Mouse (Mus musculus) left cerebral cortex, adult 8-10 months (tissue): ENCODE results near the gene Npas2. TPM values are rescaled to one million over a fixed set of nuclear protein-coding genes. Genes with fewer than 3 reads are reported as not detected.

Experiments used
- DNase-seq, 2 experiments: peaks; one replicate each; pipeline ENCODE4 v3.0.0; 2022; ENCODE audit warnings: low spot score in 2 of 2
- total RNA-seq, 4 experiments: library from RNA; stranded (reverse); gene quantifications; 2 replicates each; pipeline ENCODE4 v1.2.4; 2022

The Npas2 gene
- total RNA-seq, 4 experiments from 2014 or later = 53.6 to 61.4 (median 58.7) TPM

DNA sequence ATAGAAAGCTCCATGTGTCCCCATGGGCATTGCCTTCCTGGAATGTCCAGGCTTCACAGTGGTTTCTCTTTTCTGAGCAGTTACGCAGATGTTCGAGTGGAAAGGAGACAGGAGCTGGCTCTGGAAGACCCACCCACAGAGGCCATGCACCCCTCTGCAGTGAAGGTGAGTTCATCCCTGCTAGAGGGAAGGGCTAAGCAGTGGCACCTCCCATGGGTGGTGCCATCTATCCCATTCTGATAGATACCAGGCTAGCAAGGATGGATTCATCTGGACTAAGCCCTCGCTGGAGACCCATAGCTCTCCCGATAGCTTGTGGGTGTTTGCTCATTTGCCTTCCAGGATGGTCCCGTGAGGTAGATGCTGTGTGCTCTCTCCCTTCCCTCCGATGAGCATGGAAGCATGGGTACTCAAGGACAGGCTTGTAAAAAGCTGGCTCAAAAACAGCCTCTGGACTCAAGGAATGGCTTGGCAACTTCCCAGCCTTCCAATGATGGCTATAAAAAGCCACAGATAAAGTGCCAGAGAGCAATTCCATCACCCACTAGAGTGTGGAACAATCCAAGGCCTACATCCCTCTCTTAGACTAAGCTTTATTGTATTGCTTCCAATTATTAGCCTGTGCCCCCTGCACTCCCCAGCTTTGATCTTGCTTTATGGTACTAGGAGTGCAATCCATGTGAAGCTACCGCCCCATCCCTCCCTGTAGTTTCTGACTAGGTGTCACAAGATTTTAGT is 137.5 kb downstream of the Npas2 start:
- no peak for DNase-seq

DNA sequence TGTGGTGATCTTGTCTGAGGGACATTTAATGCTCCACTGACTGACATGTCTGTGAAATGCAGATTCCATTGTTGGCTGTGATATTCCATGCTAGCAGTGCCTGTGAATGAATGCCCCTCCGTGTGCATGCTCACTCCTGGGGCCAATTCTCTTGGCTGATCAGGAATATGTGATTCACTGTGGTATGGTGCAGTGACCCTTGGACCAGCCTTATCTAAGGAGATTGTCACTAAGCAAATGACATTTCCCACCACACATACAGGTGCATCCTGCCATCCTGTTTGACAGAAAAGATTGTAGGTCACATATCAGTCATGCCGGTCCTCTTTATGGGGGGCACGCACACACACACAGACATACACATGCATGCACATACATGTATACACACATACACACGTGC is 138.9 kb downstream of the Npas2 start:
- DNase-seq = no peak

DNA sequence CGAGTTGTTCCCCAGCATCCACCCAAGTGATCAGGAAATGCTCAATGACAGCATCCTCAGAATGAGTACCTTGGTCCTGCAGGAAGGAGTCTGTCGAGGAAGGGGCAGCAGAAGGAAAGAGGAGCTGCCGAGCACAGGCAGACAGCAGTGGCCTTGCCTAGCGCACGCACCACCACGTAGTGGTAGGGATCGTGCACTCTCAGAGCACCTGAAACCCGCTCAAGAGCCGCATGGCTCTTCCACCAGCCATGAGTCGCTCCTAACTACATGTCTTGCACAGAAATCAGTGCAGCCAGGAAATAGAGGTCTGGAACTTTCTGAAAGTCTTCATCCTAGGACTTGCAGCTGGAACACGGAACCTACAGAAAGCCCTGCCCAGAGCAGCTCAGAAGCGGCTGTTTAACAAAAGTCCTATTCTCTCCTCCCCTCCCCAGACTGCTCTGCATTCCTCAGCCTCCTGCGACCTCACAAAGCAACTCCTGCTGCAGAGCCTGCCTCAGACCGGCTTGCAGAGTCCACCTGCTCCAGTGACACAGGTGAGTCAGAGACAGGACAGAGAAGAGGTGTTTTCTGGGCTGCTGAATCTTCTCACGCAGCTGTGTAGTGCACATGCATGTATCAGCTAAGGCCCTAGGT is 142.1 kb downstream of the Npas2 start:
- DNase-seq = no peak

DNA sequence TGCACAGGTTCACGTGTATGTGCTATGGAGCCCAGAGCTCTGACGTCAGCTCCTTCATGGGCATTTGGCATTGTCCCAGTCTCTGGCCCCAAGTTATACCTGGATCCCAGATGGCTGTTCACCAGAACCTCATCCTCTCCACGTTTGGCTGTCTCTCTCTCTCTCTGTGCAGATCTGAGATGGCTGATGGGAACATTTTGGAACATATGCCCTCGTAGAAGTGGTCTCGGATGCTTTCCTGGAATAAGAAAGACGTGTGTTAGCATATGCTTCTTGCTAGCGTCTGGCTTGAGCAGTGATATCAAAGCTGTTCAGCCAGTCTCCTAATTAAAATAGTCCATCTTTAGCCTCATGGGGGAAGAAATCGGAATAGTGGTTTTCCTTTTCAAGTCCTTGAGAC is 143.3 kb downstream of the Npas2 start:
- DNase-seq = no peak

DNA sequence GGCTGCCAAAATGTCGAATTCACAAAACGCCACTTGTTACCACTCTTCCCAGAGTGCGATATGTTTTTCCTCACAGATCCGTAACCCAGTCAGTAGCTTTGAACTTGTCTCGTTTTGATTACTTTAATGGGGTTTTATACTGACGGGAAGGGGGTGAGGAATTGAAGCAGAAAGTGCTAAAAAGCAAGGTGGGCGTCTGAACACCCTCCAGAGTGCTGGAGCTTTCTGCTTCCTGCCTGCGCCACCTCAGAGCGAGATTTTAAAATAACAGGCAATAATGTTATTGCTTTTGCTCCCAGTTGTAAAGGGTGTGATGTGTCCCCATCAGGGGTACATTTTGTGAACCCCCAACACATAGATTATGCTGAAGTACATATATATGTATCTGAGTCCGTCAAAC is 145.3 kb downstream of the Npas2 start:
- no peak for DNase-seq

DNA sequence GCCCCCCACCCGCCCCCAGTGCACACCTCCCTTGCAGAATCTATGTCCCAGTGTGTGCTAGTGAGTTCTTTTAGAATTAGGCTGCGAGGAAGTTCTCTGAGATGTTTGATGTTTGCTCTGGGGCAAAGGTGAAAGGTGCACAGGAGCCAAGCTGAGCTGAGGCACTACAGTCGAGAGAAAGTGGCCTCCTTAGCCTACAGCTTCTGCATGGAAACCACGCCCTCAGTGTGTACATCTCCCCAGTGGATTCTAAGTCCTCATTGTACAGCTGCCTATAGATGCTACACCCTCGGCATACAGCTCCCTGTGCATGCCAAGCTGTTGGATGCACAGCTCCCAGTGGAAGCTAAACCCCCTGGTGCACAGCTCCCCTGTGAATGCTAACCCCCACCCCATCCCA is 145.9 kb downstream of the Npas2 start:
- no peak for DNase-seq

DNA sequence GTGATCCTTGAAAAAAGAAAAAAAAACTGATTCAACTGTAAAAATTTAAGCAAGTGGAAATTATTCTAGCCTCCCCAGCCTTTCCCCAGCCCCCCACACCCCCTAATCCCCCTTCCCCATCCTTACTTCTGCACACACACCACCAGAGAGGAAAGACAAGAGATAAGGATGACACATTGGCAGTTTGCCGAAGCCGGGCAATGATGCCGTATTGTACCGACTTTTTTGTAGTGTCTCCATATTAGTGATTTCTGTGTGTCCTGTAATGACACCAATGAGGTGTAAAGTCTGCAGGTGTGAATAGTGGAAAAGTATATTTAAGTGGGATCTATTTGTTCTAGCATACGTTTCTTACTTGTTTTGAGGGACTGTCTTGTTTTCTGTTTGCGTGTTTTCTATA is 146.6 kb downstream of the Npas2 start:
- no peak for DNase-seq

DNA sequence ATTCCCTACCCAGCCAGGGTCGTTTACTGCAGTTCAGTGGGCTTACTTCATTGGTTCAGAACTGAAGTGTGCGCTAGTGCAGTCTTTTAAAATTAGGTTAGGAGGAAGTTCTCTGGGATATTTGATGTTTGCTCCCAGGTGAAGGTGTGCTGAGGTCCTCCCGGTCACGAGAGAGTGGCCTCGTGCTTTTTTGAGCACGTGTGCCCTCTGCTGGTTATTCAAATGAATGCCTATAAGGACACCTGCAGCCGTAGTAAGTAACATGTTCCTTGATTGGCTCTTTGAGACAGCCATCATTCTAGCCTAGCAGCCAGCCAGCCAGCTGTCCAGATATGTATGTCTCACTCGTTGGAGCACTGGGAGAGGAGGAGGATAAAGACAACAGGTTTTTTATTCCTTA is 147.1 kb downstream of the Npas2 start:
- no peak for DNase-seq

DNA sequence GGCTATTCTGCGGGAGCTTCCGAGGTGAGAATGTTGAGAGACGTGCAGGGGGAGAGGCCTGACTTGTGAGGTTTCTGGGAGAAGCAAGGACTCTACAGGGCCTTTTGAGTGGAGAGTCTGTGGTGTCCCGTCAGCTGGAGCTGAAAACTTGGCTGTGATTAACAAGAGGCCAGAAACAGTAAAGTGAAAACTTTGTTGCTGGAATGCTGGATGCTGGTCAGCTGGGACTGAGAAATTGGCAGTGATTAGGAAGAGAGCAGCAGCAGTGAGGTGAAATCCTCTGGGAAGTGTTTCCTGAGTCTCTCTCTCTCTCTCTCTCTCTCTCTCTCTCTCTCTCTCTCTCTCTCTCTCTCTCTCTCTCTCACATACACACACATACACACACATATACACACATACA is 148.3 kb downstream of the Npas2 start:
- no peak for DNase-seq

DNA sequence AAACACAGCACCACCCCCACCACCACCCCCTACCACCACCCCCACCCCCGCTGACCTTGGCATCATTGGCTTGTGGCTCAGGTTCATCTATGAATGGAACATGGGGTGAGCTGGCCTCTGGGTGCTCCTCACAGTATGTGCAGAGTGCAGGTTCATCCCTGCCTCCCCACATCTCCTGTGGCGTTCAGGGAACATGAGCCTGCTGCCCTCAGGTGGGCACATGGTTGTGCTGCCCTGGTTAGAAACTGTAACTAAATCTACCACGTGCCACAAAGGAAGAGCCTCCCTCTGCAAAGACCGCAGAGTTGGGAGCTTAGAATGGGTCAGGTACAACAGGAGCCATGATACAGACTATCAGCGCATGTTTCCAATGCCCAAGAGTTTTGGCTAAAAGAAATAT is 149.7 kb downstream of the Npas2 start:
- DNase-seq = no peak

DNA sequence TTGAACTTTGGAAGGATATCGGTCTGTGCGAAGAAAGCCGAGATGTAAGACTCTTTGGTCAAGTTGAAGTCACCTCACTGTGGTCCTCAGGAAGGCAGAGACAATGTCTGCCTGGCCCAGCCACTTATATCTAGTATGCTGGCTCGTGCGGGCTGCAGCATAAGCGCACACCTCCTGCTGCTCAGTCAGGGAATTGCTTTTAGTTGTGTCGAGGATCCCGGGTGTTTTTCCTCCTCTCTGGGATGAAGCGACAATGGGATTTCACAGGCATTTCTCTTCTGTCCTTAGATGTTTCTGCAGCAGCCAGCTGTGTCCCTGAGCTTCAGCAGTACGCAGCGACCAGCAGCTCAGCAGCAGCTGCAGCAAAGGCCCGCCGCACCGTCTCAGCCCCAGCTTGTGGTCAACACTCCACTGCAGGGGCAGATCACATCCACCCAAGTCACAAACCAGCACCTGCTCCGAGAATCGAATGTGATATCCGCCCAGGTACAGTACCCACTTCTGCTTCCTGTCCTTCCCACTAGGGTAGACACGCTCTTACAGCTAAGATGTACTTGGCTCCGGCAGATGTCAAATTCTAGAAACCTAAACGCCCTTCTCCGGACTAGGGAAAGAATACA is 151.6 kb downstream of the Npas2 start:
- no peak for DNase-seq

DNA sequence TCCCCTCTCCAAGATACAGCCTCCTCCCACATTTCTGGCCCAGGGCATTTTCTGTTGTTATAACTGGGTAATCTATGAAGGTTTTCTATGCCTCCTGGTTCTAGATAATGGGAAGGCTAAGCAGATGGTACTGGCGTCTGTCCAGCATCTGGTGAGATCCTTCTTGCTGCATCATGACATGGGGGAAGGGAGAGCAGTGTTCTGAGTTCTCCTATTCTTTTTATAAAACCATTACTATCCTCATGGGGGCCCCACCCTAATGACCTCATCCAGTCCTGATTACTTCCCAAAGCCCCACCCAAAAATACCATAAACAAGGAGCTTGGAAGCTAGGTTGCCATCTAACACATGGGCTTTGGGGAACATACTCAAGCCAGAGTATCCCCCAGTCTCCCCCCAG is 155.5 kb downstream of the Npas2 start:
- DNase-seq = peak in 1 of 2 experiments; percentile 67

DNA sequence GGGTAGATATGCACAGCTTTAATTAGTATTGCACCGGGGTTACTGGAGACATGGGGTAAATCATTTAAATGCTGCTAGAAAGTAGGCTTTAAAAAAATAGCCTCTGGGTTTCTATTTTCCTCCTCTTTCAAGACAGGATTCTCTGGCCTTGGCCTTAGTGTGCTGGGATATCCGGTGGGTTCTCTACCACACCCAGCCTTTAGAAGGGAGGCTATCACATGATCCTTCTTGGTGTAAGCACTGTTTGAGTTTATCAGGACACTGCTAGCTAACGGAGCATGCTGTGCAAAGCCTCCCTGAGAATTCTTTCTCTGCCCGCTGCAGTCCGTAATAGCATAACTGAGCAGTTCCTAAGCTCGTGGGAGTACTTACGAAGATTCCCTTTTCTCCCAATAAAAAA is 155.9 kb downstream of the Npas2 start:
- DNase-seq = no peak

DNA sequence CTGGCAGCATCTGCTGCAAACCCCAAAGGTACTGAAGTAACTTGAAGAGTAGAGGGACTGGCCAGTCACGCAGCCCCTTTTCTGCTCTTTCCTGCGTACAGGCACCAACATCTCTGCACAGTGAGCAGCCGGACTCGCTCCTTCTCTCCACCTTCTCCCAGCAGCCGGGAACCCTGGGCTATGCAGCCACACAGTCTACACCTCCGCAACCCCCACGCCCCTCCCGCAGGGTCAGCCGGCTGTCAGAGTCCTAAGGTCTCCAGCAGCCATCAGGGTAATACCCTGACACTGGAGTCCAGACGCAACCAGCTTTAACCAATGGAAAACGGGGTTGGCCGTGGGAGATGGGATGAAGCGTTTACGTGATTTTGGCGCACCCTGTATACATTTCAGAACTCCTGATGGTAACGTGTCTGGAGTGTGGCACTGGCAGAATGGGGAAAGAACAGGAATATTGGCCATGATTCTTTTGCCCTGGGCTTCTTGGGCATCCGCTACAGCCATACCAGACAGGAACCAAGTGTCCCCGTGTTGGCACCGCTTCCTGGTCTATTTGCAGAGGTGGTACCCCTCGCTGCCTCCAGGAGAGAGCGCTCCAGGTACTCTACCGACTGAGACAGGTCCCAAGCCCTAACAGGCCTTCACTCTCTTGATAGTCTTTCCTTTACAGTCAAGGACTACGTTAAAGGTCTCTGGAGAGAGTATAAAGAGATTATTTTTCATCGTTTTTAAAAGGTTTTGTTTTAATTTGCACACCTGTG is 168.4 kb downstream of the Npas2 start:
- DNase-seq = no peak

DNA sequence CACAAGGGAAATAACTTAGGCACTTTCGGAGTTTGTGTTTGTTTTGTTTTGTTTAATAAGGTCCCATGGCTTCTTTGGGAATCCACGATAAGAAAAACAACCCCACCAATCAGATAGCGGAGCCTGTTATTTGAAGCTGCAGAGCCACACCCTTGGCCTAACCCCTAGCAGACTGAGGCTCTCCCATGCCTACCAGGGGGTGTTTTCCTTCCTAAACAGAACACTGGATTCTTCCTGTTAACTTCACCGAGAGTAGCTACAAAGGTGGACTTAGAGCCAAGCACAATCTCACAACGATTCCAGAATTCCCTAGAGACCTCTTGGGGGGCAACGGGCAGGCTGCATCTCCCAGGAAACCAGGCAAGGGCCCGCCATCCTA is 169.0 kb downstream of the Npas2 start:
- DNase-seq = no peak

DNA sequence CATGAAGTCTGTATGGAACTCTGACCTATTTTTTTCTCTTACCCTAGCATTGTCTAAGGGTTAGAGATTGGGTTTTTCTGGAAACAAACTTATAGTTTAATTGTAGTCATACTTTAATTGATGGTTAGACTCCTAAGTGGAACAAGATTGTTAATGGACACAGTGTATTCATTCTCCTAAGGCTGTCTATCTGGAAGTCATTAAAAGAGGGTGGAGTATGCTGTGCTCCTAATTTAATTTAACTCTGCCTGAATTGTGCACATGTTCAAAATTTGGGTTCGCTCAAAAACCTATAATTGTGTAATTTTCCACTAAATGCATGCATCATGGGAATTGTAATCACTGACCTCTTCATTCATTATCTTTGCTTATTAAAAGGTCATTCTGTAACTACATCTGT is 172.0 kb downstream of the Npas2 start:
- DNase-seq = no peak

DNA sequence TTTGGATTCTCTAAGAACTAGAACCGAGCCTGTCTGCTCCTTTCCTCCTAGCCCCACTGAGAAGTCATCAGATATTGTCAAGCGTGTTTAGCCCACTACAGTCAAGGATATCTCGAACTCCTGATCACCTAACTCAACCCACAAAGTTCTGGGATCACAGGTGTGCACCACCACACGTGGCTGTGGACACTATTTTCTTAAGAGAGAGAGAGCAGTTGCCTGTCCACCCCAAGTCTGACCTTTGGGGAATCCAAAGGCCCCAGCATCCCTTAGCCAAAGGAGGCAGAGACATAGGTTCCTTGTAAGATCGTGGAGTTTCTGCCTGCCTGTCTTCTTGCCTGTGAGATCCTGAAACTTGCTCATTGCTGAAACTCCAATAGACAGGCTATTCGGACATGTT is 173.5 kb downstream of the Npas2 start:
- no peak for DNase-seq

DNA sequence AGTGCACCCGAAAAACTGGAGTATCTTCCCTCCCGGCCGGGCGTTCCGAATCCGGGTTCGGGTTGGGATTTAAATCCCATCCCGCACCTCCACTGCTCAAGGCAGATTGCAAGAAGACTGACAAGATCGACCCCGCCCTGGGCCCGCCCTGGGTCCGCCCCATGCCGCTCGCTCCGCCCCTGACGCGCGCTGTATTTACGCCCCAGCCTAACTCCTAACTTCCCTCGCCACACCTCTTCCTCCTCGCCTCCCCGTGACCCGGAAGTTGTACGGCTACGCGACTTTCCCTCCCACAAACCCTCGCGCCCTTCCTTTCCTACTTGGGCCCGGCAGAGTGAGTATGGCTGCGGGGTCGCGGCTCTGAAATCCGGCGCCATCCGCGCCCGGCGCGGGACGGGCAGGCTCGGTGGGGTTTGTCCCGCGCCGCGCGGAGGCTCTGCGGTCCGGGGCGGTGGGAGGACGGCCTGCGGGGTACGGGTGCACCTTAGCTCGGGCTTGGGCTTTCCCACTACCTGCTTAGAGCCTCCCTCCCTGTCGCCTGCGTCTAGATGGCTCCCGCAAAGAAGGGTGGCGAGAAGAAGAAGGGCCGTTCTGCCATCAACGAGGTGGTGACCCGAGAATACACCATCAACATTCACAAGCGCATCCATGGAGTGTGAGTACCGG is 174.2 kb downstream of the Npas2 start, which contains the start of gene Rpl31:
Rpl31 (plus strand) TSS at position 242 of the 666 bp plus-strand sequence.
- peak; percentile 92 to 97 for DNase-seq

DNA sequence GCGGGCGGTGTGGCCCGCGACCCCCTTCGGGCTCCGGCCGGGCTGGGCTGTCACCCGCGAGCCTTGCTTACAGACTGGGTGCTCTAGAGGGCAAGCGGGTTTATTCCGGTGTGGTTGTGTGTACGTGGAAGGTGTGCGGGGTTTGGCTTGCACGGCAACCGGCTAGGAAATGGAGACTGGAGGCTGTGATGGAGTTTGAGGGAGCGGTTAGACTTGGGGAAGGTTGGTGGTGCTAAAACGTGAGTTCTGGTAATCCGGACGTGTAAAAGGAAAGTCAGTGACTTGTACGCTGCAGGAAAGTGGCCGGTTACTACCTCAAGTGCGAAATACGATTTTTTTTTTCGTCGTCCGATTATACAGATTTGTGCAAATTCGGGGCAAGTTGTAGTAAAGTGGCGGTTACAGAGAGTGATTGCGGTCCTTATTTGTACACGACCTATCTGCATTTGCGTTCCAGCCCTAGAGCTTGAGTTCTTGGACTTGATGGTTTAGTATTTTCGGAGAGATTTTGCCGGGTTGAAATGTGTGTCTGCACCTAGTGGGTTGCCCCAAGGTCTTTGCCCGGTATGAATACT is 174.8 kb downstream of the Npas2 start:
- no peak for DNase-seq

DNA sequence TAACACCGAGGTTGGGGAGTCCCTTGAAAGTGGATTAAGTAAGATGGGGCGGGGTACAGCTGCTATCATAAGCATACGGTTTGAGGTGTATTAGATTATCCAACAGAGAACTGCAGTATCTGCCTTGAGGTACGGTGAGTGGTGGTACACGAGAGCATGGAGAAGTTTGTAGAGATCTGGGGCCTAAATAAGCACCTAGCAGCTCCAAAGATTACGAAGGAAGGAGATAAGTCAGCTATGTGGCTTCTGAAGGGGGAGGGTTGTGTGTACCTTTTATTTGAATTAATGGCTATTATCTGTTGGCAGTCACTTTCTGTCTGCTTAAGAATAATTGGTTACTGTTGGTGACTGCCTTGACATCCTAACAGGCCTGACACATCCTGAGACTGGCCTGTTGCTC is 176.9 kb downstream of the Npas2 start:
- no peak for DNase-seq

DNA sequence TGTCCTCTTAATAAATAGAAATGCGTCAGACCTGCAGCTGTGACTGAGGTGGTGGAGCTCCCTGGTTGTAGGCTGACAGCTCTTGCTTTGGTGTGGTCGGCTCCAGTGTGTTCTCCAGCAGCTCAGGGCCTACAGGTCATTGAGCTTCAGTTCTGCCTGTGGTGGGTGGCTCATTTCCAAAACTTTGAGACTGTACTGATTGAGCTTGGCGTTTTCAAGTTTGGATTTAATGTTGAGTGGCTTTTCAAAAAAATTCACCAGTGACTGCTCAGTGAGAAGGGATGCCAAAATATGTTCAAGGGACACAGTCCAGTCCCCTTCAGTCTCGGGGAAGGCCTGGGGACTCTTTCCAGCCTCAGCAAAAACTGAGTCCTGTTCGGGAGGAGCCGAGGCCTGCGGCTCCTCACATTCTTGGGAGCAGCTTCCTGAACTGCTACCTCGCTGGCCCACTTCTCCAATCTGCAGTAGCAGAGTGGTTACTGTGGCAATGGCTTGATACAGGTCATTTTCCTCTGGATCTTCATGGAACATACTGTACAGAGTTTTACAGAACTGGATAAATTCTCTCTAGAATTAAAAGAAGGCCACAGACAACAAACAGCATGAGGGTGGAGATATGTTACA is 178.8 kb downstream of the Npas2 start:
- DNase-seq = no peak
